Mouse (Mus musculus) monocyte, adult 5-6 weeks (primary cell): ENCODE results near the gene Gm11214. TPM values are rescaled to one million over a fixed set of nuclear protein-coding genes. Genes with fewer than 3 reads are reported as not detected.

Experiments used
- ATAC-seq: fragments of 153-309, 156-312 bp; replicated peaks from 2 replicates; pipeline ENCODE4 v1.8.0; 2017; ENCODE audit warnings: mild to moderate bottlenecking; ENCODE audit not compliant: low TSS enrichment, insufficient number of reproducible peaks, severe bottlenecking, poor library complexity, low FRiP score
- total RNA-seq: library from RNA; stranded (forward); fragments of 200-1000, 200-491, 200-594 nt; gene quantifications from 3 replicates; pipeline ENCODE4 v1.2.3, GENCODE M21; 2017

Gm11214 gene
- not detected in 3 replicates for total RNA-seq

GRCm38 (mm10) chr4:63663279-63663678, at the start of gene Gm11214:
Gm11214 (minus strand) TSS chr4:63663379.
- no peak for ATAC-seq

GRCm38 (mm10) chr4:63711886-63712285, 48.7 kb upstream of the Gm11214 start:
- no peak for ATAC-seq

- no peak for ATAC-seq
These were observed 47.4 kb upstream of the Gm11214 start for GRCm38 (mm10) chr4:63710431-63711220.

- no peak for ATAC-seq
These were observed 43.2 kb upstream of the Gm11214 start for GRCm38 (mm10) chr4:63706279-63706971.

- ATAC-seq, result no peak
These were observed 41.1 kb upstream of the Gm11214 start for GRCm38 (mm10) chr4:63704232-63704631.

- no peak for ATAC-seq
These were observed 40.5 kb upstream of the Gm11214 start for GRCm38 (mm10) chr4:63703686-63704085.

- ATAC-seq, result no peak
These were observed 39.0 kb upstream of the Gm11214 start for GRCm38 (mm10) chr4:63702006-63702704.

GRCm38 (mm10) chr4:63699749-63700148, 36.6 kb upstream of the Gm11214 start:
- no peak for ATAC-seq

GRCm38 (mm10) chr4:63696921-63697320, 33.7 kb upstream of the Gm11214 start:
- ATAC-seq, result no peak

GRCm38 (mm10) chr4:63692351-63692750, 29.2 kb upstream of the Gm11214 start:
- no peak for ATAC-seq

GRCm38 (mm10) chr4:63687429-63687828, 24.2 kb upstream of the Gm11214 start:
- no peak for ATAC-seq

- 0 out of 2 replicates have a peak, but pooled peaks have one; percentile 46 for ATAC-seq
These were observed 23.0 kb upstream of the Gm11214 start for GRCm38 (mm10) chr4:63686157-63686556.

GRCm38 (mm10) chr4:63685253-63685525, 22.0 kb upstream of the Gm11214 start:
- no peak for ATAC-seq

- ATAC-seq, result no peak
These were observed 21.5 kb upstream of the Gm11214 start for GRCm38 (mm10) chr4:63684412-63685252.

- no peak for ATAC-seq
These were observed 20.5 kb upstream of the Gm11214 start for GRCm38 (mm10) chr4:63683716-63684115.

GRCm38 (mm10) chr4:63683056-63683455, 19.9 kb upstream of the Gm11214 start:
- ATAC-seq, result peak; percentile 60

- ATAC-seq, result no peak
These were observed 19.3 kb upstream of the Gm11214 start for GRCm38 (mm10) chr4:63682441-63682840.

GRCm38 (mm10) chr4:63681557-63681956, 18.4 kb upstream of the Gm11214 start:
- no peak for ATAC-seq

- no peak for ATAC-seq
These were observed 11.9 kb upstream of the Gm11214 start for GRCm38 (mm10) chr4:63675128-63675527.
